In the genomic region with DNA sequence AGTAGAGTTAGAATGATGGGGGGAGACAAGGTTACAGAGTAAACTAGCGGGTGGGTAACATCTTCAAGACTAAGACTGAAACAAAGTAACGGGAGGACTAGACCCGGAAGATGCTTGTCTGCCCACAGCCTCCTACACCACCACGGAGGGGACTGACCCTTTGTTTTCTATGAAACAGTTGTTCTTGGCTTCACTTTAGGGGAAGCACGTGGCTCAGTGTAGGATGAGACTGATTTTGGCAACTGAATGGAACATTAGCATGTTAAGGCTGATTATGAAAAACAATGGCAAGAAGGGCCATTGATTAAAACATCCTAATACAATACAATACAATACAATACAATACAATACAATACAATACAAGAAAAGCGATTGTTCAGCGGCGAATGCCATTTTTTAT, we compare ENCODE assay signal across 16 mouse cellular contexts.
"Had no signal": no experiment of that assay in that cellular context is flagged by ENCODE, and none has a peak within 500 bp of the region (broad histone marks: within the 10 kb centered on the region; RNA-seq: fewer than 3 reads in every experiment).

No protein-coding gene starts in this region.

- H3K27me3 ChIP-seq: limb, embryonic 13.5 days; neural tube, embryonic 15.5 days had no signal

- H3K4me1 ChIP-seq: midbrain, embryonic 10.5 days had no signal

- H3K9ac ChIP-seq: limb, embryonic 13.5 days; liver, embryonic 14.5 days; neural tube, embryonic 15.5 days had no signal

- DNase-seq: kidney, adult 9 months; kidney, postnatal 36 days; left cerebral cortex, postnatal 4 days; lung, adult 2 months; lung, postnatal 36 days; midbrain, embryonic 14.5 days; right cerebral cortex, adult 18-20 months; right cerebral cortex, postnatal 25 days; thymus, adult 18-20 months; thymus, postnatal 14 days had no signal

- H3K9me3 ChIP-seq: limb, embryonic 13.5 days; midbrain, embryonic 10.5 days; neural tube, embryonic 15.5 days had no signal

- H3K4me3 ChIP-seq: limb, embryonic 13.5 days; midbrain, embryonic 10.5 days; neural tube, embryonic 15.5 days had no signal

- ATAC-seq: lung, postnatal 0 days had no signal

- H3K27ac ChIP-seq: kidney, postnatal 0 days; limb, embryonic 13.5 days; liver, embryonic 14.5 days; midbrain, embryonic 10.5 days; neural tube, embryonic 15.5 days had no signal

- H3K36me3 ChIP-seq: limb, embryonic 13.5 days; midbrain, embryonic 10.5 days; neural tube, embryonic 15.5 days had no signal

- H3K4me2 ChIP-seq: limb, embryonic 13.5 days; neural tube, embryonic 15.5 days had no signal
